Mouse (Mus musculus): ENCODE data around the gene Rnaseh2a. TPM values are rescaled to one million over a fixed set of nuclear protein-coding genes. Genes with fewer than 3 reads are reported as not detected.

The Rnaseh2a gene
- polyA plus RNA-seq (2014; fragmentation: Illumina TruSeq; extraction: RNeasy Lipid Tissue Mini Kit (QIAGEN cat#74804); ENCODE audit: low read depth, low replicate concordance): 30.6 TPM

GRCm38 (mm10) chr8:84969241-84970134 is at the start of gene Rnaseh2a, which contains the start of the genes Gm49661 and Prdx2:
Gene Rnaseh2a, minus strand, starts transcription at chr8:84969767.
Gene Gm49661, minus strand, starts transcription at chr8:84969433.
Gene Prdx2, plus strand, starts transcription at chr8:84969587.

GRCm38 (mm10) chr8:85014431-85014830 is 44.9 kb upstream of the Rnaseh2a start, which contains the start of gene Best2:
Gene Best2, minus strand, starts transcription at chr8:85014531.

GRCm38 (mm10) chr8:84990349-84990748 is 20.8 kb upstream of the Rnaseh2a start, which contains the start of gene Hook2:
Gene Hook2, plus strand, starts transcription at chr8:84990603.

GRCm38 (mm10) chr8:84978248-84978940 is 8.8 kb upstream of the Rnaseh2a start, which contains the start of gene Junb:
Gene Junb, minus strand, starts transcription at chr8:84978718.

GRCm38 (mm10) chr8:84946528-84947240 is 22.9 kb downstream of the Rnaseh2a start, which contains the start of gene Rtbdn:
Gene Rtbdn, plus strand, starts transcription at chr8:84946991.

GRCm38 (mm10) chr8:84936962-84937546 is 32.5 kb downstream of the Rnaseh2a start, which contains the start of gene Mast1:
Gene Mast1, minus strand, starts transcription at chr8:84937359.

GRCm38 (mm10) chr8:84908421-84909161 is 61.0 kb downstream of the Rnaseh2a start, which contains the start of gene Dnase2a:
Gene Dnase2a, plus strand, starts transcription at chr8:84908560.

Other genes with a start within 250 kb of the Rnaseh2a start
- not detected for gene G430095P16Rik, start 246.8 kb downstream of the Rnaseh2a start, polyA plus RNA-seq (2014; fragmentation: Illumina TruSeq; extraction: RNeasy Lipid Tissue Mini Kit (QIAGEN cat#74804); ENCODE audit: low read depth, low replicate concordance)
- gene Nfix, start 169.4 kb downstream of the Rnaseh2a start, polyA plus RNA-seq (2014; fragmentation: Illumina TruSeq; extraction: RNeasy Lipid Tissue Mini Kit (QIAGEN cat#74804); ENCODE audit: low read depth, low replicate concordance): 84.9 TPM
- 14.0 TPM for gene Dand5, start 146.9 kb downstream of the Rnaseh2a start, polyA plus RNA-seq (2014; fragmentation: Illumina TruSeq; extraction: RNeasy Lipid Tissue Mini Kit (QIAGEN cat#74804); ENCODE audit: low read depth, low replicate concordance)
- 28.8 TPM for gene Gadd45gip1, start 138.2 kb downstream of the Rnaseh2a start, polyA plus RNA-seq (2014; fragmentation: Illumina TruSeq; extraction: RNeasy Lipid Tissue Mini Kit (QIAGEN cat#74804); ENCODE audit: low read depth, low replicate concordance)
- 101 TPM for gene Rad23a, start 129.1 kb downstream of the Rnaseh2a start, polyA plus RNA-seq (2014; fragmentation: Illumina TruSeq; extraction: RNeasy Lipid Tissue Mini Kit (QIAGEN cat#74804); ENCODE audit: low read depth, low replicate concordance)
- 330 TPM for gene Calr, start 122.8 kb downstream of the Rnaseh2a start, polyA plus RNA-seq (2014; fragmentation: Illumina TruSeq; extraction: RNeasy Lipid Tissue Mini Kit (QIAGEN cat#74804); ENCODE audit: low read depth, low replicate concordance)
- gene Farsa, start 112.8 kb downstream of the Rnaseh2a start, polyA plus RNA-seq (2014; fragmentation: Illumina TruSeq; extraction: RNeasy Lipid Tissue Mini Kit (QIAGEN cat#74804); ENCODE audit: low read depth, low replicate concordance): 26.7 TPM
- 0.92 TPM for gene Syce2, start 97.7 kb downstream of the Rnaseh2a start, polyA plus RNA-seq (2014; fragmentation: Illumina TruSeq; extraction: RNeasy Lipid Tissue Mini Kit (QIAGEN cat#74804); ENCODE audit: low read depth, low replicate concordance)
- gene Gcdh, start 75.8 kb downstream of the Rnaseh2a start, polyA plus RNA-seq (2014; fragmentation: Illumina TruSeq; extraction: RNeasy Lipid Tissue Mini Kit (QIAGEN cat#74804); ENCODE audit: low read depth, low replicate concordance): 84.6 TPM
- gene Klf1, start 67.8 kb downstream of the Rnaseh2a start, polyA plus RNA-seq (2014; fragmentation: Illumina TruSeq; extraction: RNeasy Lipid Tissue Mini Kit (QIAGEN cat#74804); ENCODE audit: low read depth, low replicate concordance): 0.29 TPM
- 9.4 TPM for gene Dnase2a, start 61.2 kb downstream of the Rnaseh2a start, polyA plus RNA-seq (2014; fragmentation: Illumina TruSeq; extraction: RNeasy Lipid Tissue Mini Kit (QIAGEN cat#74804); ENCODE audit: low read depth, low replicate concordance)
- 0.13 TPM for gene Mast1, start 32.4 kb downstream of the Rnaseh2a start, polyA plus RNA-seq (2014; fragmentation: Illumina TruSeq; extraction: RNeasy Lipid Tissue Mini Kit (QIAGEN cat#74804); ENCODE audit: low read depth, low replicate concordance)
- not detected for gene Rtbdn, start 22.8 kb downstream of the Rnaseh2a start, polyA plus RNA-seq (2014; fragmentation: Illumina TruSeq; extraction: RNeasy Lipid Tissue Mini Kit (QIAGEN cat#74804); ENCODE audit: low read depth, low replicate concordance)
- gene Gm49661, start 334 bp downstream of the Rnaseh2a start, polyA plus RNA-seq (2014; fragmentation: Illumina TruSeq; extraction: RNeasy Lipid Tissue Mini Kit (QIAGEN cat#74804); ENCODE audit: low read depth, low replicate concordance): not detected
- 451 TPM for gene Prdx2, start 180 bp downstream of the Rnaseh2a start, polyA plus RNA-seq (2014; fragmentation: Illumina TruSeq; extraction: RNeasy Lipid Tissue Mini Kit (QIAGEN cat#74804); ENCODE audit: low read depth, low replicate concordance)
- gene Junb, start 9.0 kb upstream of the Rnaseh2a start, polyA plus RNA-seq (2014; fragmentation: Illumina TruSeq; extraction: RNeasy Lipid Tissue Mini Kit (QIAGEN cat#74804); ENCODE audit: low read depth, low replicate concordance): 16.7 TPM
- gene Hook2, start 20.8 kb upstream of the Rnaseh2a start, polyA plus RNA-seq (2014; fragmentation: Illumina TruSeq; extraction: RNeasy Lipid Tissue Mini Kit (QIAGEN cat#74804); ENCODE audit: low read depth, low replicate concordance): 3.5 TPM
- not detected for gene Best2, start 44.8 kb upstream of the Rnaseh2a start, polyA plus RNA-seq (2014; fragmentation: Illumina TruSeq; extraction: RNeasy Lipid Tissue Mini Kit (QIAGEN cat#74804); ENCODE audit: low read depth, low replicate concordance)
- gene Asna1, start 55.5 kb upstream of the Rnaseh2a start, polyA plus RNA-seq (2014; fragmentation: Illumina TruSeq; extraction: RNeasy Lipid Tissue Mini Kit (QIAGEN cat#74804); ENCODE audit: low read depth, low replicate concordance): 85.3 TPM
- 63.4 TPM for gene Trir, start 57.1 kb upstream of the Rnaseh2a start, polyA plus RNA-seq (2014; fragmentation: Illumina TruSeq; extraction: RNeasy Lipid Tissue Mini Kit (QIAGEN cat#74804); ENCODE audit: low read depth, low replicate concordance)
- gene Tnpo2, start 67.1 kb upstream of the Rnaseh2a start, polyA plus RNA-seq (2014; fragmentation: Illumina TruSeq; extraction: RNeasy Lipid Tissue Mini Kit (QIAGEN cat#74804); ENCODE audit: low read depth, low replicate concordance): 18.9 TPM
- 4.0 TPM for gene Fbxw9, start 90.3 kb upstream of the Rnaseh2a start, polyA plus RNA-seq (2014; fragmentation: Illumina TruSeq; extraction: RNeasy Lipid Tissue Mini Kit (QIAGEN cat#74804); ENCODE audit: low read depth, low replicate concordance)
- not detected for gene Gm5741, start 98.2 kb upstream of the Rnaseh2a start, polyA plus RNA-seq (2014; fragmentation: Illumina TruSeq; extraction: RNeasy Lipid Tissue Mini Kit (QIAGEN cat#74804); ENCODE audit: low read depth, low replicate concordance)
- gene Dhps, start 102.0 kb upstream of the Rnaseh2a start, polyA plus RNA-seq (2014; fragmentation: Illumina TruSeq; extraction: RNeasy Lipid Tissue Mini Kit (QIAGEN cat#74804); ENCODE audit: low read depth, low replicate concordance): 30.4 TPM
- gene Wdr83os, start 111.0 kb upstream of the Rnaseh2a start, polyA plus RNA-seq (2014; fragmentation: Illumina TruSeq; extraction: RNeasy Lipid Tissue Mini Kit (QIAGEN cat#74804); ENCODE audit: low read depth, low replicate concordance): 54.9 TPM
- gene Wdr83, start 111.5 kb upstream of the Rnaseh2a start, polyA plus RNA-seq (2014; fragmentation: Illumina TruSeq; extraction: RNeasy Lipid Tissue Mini Kit (QIAGEN cat#74804); ENCODE audit: low read depth, low replicate concordance): 42.4 TPM
- 28.3 TPM for gene Man2b1, start 113.5 kb upstream of the Rnaseh2a start, polyA plus RNA-seq (2014; fragmentation: Illumina TruSeq; extraction: RNeasy Lipid Tissue Mini Kit (QIAGEN cat#74804); ENCODE audit: low read depth, low replicate concordance)
- 2.2 TPM for gene Zfp791, start 153.3 kb upstream of the Rnaseh2a start, polyA plus RNA-seq (2014; fragmentation: Illumina TruSeq; extraction: RNeasy Lipid Tissue Mini Kit (QIAGEN cat#74804); ENCODE audit: low read depth, low replicate concordance)
- gene Cks1brt, start 182.2 kb upstream of the Rnaseh2a start, polyA plus RNA-seq (2014; fragmentation: Illumina TruSeq; extraction: RNeasy Lipid Tissue Mini Kit (QIAGEN cat#74804); ENCODE audit: low read depth, low replicate concordance): not detected

Data from heart, adult 10 weeks (tissue).